Mouse (Mus musculus) ovary, postnatal 14 days (tissue): ENCODE measurements at regions not wholly inside any gene's neighbourhood (a gene's known extent, or its start where the extent isn't known, plus 50 kb on each side); places are given as distances from the start of the nearest gene placed in this dataset.

Source experiments
- DNase-seq: peaks from one replicate; pipeline ENCODE4 v3.0.0; 2022; ENCODE audit warnings: low spot score

GRCm38 (mm10) chr5:79679051-79679450 is 1340.9 kb upstream of the Adgrl3 start:
- DNase-seq, result no peak

GRCm38 (mm10) chr5:79680321-79680720 is 1339.6 kb upstream of the Adgrl3 start:
- DNase-seq, result no peak

GRCm38 (mm10) chr5:79706631-79707030 is 1313.3 kb upstream of the Adgrl3 start:
- no peak for DNase-seq

- peak; percentile 1 for DNase-seq
Observed at GRCm38 (mm10) chr5:79734885-79735284, 1285.1 kb upstream of the Adgrl3 start.

- DNase-seq, result no peak
Observed at GRCm38 (mm10) chr5:79784391-79784790, 1235.5 kb upstream of the Adgrl3 start.

- no peak for DNase-seq
Observed at GRCm38 (mm10) chr5:79826531-79826930, 1193.4 kb upstream of the Adgrl3 start.

- no peak for DNase-seq
Observed at GRCm38 (mm10) chr5:79846456-79846855, 1173.5 kb upstream of the Adgrl3 start.

GRCm38 (mm10) chr5:79855866-79856265 is 1164.1 kb upstream of the Adgrl3 start:
- DNase-seq, result no peak

- DNase-seq, result no peak
Observed at GRCm38 (mm10) chr5:79900713-79901112, 1119.2 kb upstream of the Adgrl3 start.

- no peak for DNase-seq
Observed at GRCm38 (mm10) chr5:79905341-79905740, 1114.6 kb upstream of the Adgrl3 start.
